Mouse (Mus musculus): ENCODE measurements around the gene Creg2.

DNA sequence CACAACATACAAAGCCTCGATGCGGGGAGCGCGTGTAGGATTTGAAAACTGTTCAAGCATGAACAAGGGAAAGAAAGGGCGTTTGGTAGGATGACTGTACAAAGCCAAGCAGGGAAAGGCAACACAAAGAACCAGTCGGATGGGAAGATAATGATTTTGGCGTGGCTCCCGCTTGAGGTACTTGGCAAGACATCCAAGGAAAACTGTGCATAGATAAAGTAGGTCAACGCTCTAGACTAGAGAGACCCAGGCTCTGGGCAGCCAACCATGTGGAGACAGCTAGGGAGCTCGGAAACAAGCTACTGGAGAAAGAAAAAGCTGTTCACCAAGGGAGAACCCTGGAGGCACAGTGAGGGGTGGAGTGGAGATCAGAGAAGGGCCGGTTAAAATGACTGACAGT is 52.5 kb downstream of the Creg2 start:
- TF ChIP-seq POLR2A (IDR thresholded peaks at IDR 0.05; ENCODE audit: extremely low read depth, insufficient read depth, low read length) (no peak), CTCF (IDR thresholded peaks at IDR 0.05; ENCODE audit: low read depth, low read length) (no peak)
